Mouse (Mus musculus) hindbrain, embryonic 10.5 days (tissue): Measurements from ENCODE around the gene Stn1. TPM values are rescaled to one million over a fixed set of nuclear protein-coding genes. Genes with fewer than 3 reads are reported as not detected.

Experiments
- DNase-seq: peaks from one replicate; pipeline ENCODE4 v3.0.0-alpha.2; 2017; ENCODE audit warnings: low spot score
- H3K27ac ChIP-seq: fragments of 300-500 bp; sonication (generic); 2 replicates; pipeline ENCODE4 v1.5.1; 2016; ENCODE audit warnings: mild to moderate bottlenecking, moderate library complexity
- H3K27me3 ChIP-seq: fragments of 300-500 bp; sonication (generic); 2 replicates; pipeline ENCODE4 v1.6.1; 2016; ENCODE audit warnings: mild to moderate bottlenecking; ENCODE audit not compliant: poor library complexity, insufficient read depth, severe bottlenecking
- H3K36me3 ChIP-seq: fragments of 300-500 bp; sonication (generic); 2 replicates; pipeline ENCODE4 v1.6.1; 2016; ENCODE audit warnings: mild to moderate bottlenecking, moderate library complexity
- H3K4me1 ChIP-seq: fragments of 300-500 bp; sonication (generic); replicated peaks from 2 replicates; pipeline ENCODE4 v1.6.1; 2016; ENCODE audit warnings: mild to moderate bottlenecking
- H3K4me3 ChIP-seq: fragments of 300-500 bp; sonication (generic); 2 replicates; pipeline ENCODE4 v1.5.1; 2016; ENCODE audit warnings: mild to moderate bottlenecking, moderate library complexity
- H3K9me3 ChIP-seq: fragments of 300-500 bp; sonication (generic); 2 replicates; pipeline ENCODE4 v1.6.1; 2016; ENCODE audit warnings: mild to moderate bottlenecking, moderate library complexity
- WGBS: fragments of 180-500 bp; shearing (Covaris S2); methylation state at CpG from one replicate; pipeline ENCODE4 v1.1.7; 2016; 5-methylcytosine and 5-hydroxymethylcytosine counted together
- polyA plus RNA-seq: library from polyadenylated mRNA; unstranded; fragments of >200 nt; fragmentation: Nextera tagmentation; extraction: Ambion mirVana; gene quantifications from 2 replicates; pipeline ENCODE4 v1.2.1, GENCODE M21; 2016

The Stn1 gene
- polyA plus RNA-seq, 1 experiment from 2014 or later, result 60.9 TPM

- H3K27ac ChIP-seq, result peak overlapping the region; percentile 76
- 76% methylated on average over 3 of the region's 3 CpGs for WGBS
- H3K27me3 ChIP-seq, result no peaks in the 10 kb centered on the region
- H3K4me3 ChIP-seq, result no peak overlapping the region
- H3K9me3 ChIP-seq, result no peaks in the 10 kb centered on the region
- H3K4me1 ChIP-seq, result peaks cover 17% of the 10 kb centered on the region
- no peak for DNase-seq
- H3K36me3 ChIP-seq, result no peaks in the 10 kb centered on the region
Measured at GRCm38 (mm10) chr19:47473453-47473852, 63.9 kb downstream of the Stn1 start.

GRCm38 (mm10) chr19:47472881-47473400, 64.4 kb downstream of the Stn1 start:
- peak overlapping the region; percentile 76 for H3K27ac ChIP-seq
- 64% methylated on average over 15 of the region's 15 CpGs for WGBS
- no peak overlapping the region for H3K4me3 ChIP-seq
- no peaks in the 10 kb centered on the region for H3K27me3 ChIP-seq
- DNase-seq, result no peak
- H3K4me1 ChIP-seq, result peaks cover 17% of the 10 kb centered on the region
- no peaks in the 10 kb centered on the region for H3K9me3 ChIP-seq
- H3K36me3 ChIP-seq, result no peaks in the 10 kb centered on the region

GRCm38 (mm10) chr19:47471808-47472207, 65.5 kb downstream of the Stn1 start:
- no peak overlapping the region for H3K4me3 ChIP-seq
- H3K9me3 ChIP-seq, result no peaks in the 10 kb centered on the region
- WGBS, result 79% methylated on average over 4 of the region's 4 CpGs
- H3K27me3 ChIP-seq, result no peaks in the 10 kb centered on the region
- no peak for DNase-seq
- H3K27ac ChIP-seq, result no peak overlapping the region
- no peaks in the 10 kb centered on the region for H3K36me3 ChIP-seq
- H3K4me1 ChIP-seq, result peaks cover 17% of the 10 kb centered on the region

- no peaks in the 10 kb centered on the region for H3K36me3 ChIP-seq
- peaks cover 6% of the 10 kb centered on the region; the same call in 1 of the 2 replicates for H3K27me3 ChIP-seq
- no peaks in the 10 kb centered on the region for H3K9me3 ChIP-seq
- 84% methylated on average over 3 of the region's 3 CpGs for WGBS
- DNase-seq, result no peak
- no peak overlapping the region for H3K27ac ChIP-seq
- no peak overlapping the region for H3K4me3 ChIP-seq
- H3K4me1 ChIP-seq, result peaks cover 34% of the 10 kb centered on the region
Measured at GRCm38 (mm10) chr19:47468750-47469149, 68.6 kb downstream of the Stn1 start.

- WGBS, result 79% methylated on average over 8 of the region's 8 CpGs
- H3K9me3 ChIP-seq, result peaks cover 2% of the 10 kb centered on the region; the same call in 1 of the 2 replicates
Measured at GRCm38 (mm10) chr19:47466775-47467174, 70.5 kb downstream of the Stn1 start.

GRCm38 (mm10) chr19:47465467-47465866, 71.8 kb downstream of the Stn1 start:
- Histone ChIP-seq H3K36me3 (peaks cover 9% of the 10 kb centered on the region), H3K27ac (no peak overlapping the region; the same call in none of the 2 replicates), H3K27me3 (peaks cover 6% of the 10 kb centered on the region; the same call in 1 of the 2 replicates), H3K4me3 (no peak overlapping the region), H3K9me3 (peaks cover 4% of the 10 kb centered on the region; the same call in 1 of the 2 replicates), H3K4me1 (peaks cover 46% of the 10 kb centered on the region)
- WGBS, result 70% methylated on average over 9 of the region's 9 CpGs
- no peak for DNase-seq

More at GRCm38 (mm10) chr19:47466775-47467174, 70.5 kb downstream of the Stn1 start:
- Histone ChIP-seq H3K27me3 (peaks cover 6% of the 10 kb centered on the region; the same call in 1 of the 2 replicates), H3K36me3 (peaks cover 5% of the 10 kb centered on the region), H3K4me3 (no peak overlapping the region), H3K4me1 (peaks cover 39% of the 10 kb centered on the region), H3K27ac (no peak overlapping the region)
- no peak for DNase-seq

GRCm38 (mm10) chr19:47464304-47465241, 72.7 kb downstream of the Stn1 start, which contains the start of gene Sh3pxd2a:
Sh3pxd2a (minus strand) TSS chr19:47464401.
- under 1% methylated on average over 56 of the region's 70 CpGs for WGBS
- peak within 1 kb of the TSS; percentile 86 for H3K4me3 ChIP-seq
- peaks cover 7% of the 10 kb centered on the region; the same call in 1 of the 2 replicates for H3K27me3 ChIP-seq
- H3K27ac ChIP-seq, result peak within 1 kb of the TSS; percentile 97
- peaks cover 55% of the 10 kb centered on the region for H3K4me1 ChIP-seq
- DNase-seq, result peak; percentile 83
- peaks cover 4% of the 10 kb centered on the region; the same call in 1 of the 2 replicates for H3K9me3 ChIP-seq
- H3K36me3 ChIP-seq, result peaks cover 9% of the 10 kb centered on the region

GRCm38 (mm10) chr19:47463636-47464303, 73.5 kb downstream of the Stn1 start:
- DNase-seq, result peak; percentile 82
- Histone ChIP-seq H3K4me3 (peak overlapping the region; percentile 86), H3K27ac (peak overlapping the region; percentile 97), H3K9me3 (peaks cover 4% of the 10 kb centered on the region; the same call in 1 of the 2 replicates), H3K27me3 (peaks cover 11% of the 10 kb centered on the region; the same call in 1 of the 2 replicates), H3K36me3 (peaks cover 15% of the 10 kb centered on the region), H3K4me1 (peaks cover 63% of the 10 kb centered on the region)
- under 1% methylated on average over 46 of the region's 46 CpGs for WGBS

GRCm38 (mm10) chr19:47463206-47463605, 74.1 kb downstream of the Stn1 start:
- Histone ChIP-seq H3K4me1 (peaks cover 69% of the 10 kb centered on the region), H3K27me3 (peaks cover 11% of the 10 kb centered on the region; the same call in 1 of the 2 replicates), H3K27ac (peak overlapping the region; percentile 97), H3K36me3 (peaks cover 15% of the 10 kb centered on the region), H3K9me3 (peaks cover 4% of the 10 kb centered on the region; the same call in 1 of the 2 replicates), H3K4me3 (peak overlapping the region; percentile 86)
- peak; percentile 71 for DNase-seq
- under 1% methylated on average over 13 of the region's 13 CpGs for WGBS

- WGBS, result 11% methylated on average over 6 of the region's 6 CpGs
- H3K27ac ChIP-seq, result peak overlapping the region; percentile 97
- peaks cover 4% of the 10 kb centered on the region; the same call in 1 of the 2 replicates for H3K9me3 ChIP-seq
- H3K27me3 ChIP-seq, result peaks cover 11% of the 10 kb centered on the region; the same call in 1 of the 2 replicates
- peak overlapping the region; percentile 86 for H3K4me3 ChIP-seq
- H3K36me3 ChIP-seq, result peaks cover 15% of the 10 kb centered on the region
- no peak for DNase-seq
- peaks cover 73% of the 10 kb centered on the region for H3K4me1 ChIP-seq
Measured at GRCm38 (mm10) chr19:47462725-47463124, 74.6 kb downstream of the Stn1 start.

GRCm38 (mm10) chr19:47461838-47462237, 75.5 kb downstream of the Stn1 start:
- Histone ChIP-seq H3K4me3 (0 out of 2 replicates have a peak overlapping the region, but pooled peaks have one; percentile 13), H3K27me3 (peaks cover 11% of the 10 kb centered on the region; the same call in 1 of the 2 replicates), H3K36me3 (peaks cover 15% of the 10 kb centered on the region), H3K4me1 (peaks cover 82% of the 10 kb centered on the region), H3K9me3 (peaks cover 4% of the 10 kb centered on the region; the same call in 1 of the 2 replicates), H3K27ac (no peak overlapping the region)
- WGBS, result 94% methylated on average over 3 of the region's 3 CpGs
- DNase-seq, result no peak

- Histone ChIP-seq H3K9me3 (peaks cover 4% of the 10 kb centered on the region; the same call in 1 of the 2 replicates), H3K36me3 (peaks cover 15% of the 10 kb centered on the region), H3K4me3 (no peak overlapping the region), H3K4me1 (peaks cover 87% of the 10 kb centered on the region), H3K27me3 (peaks cover 11% of the 10 kb centered on the region; the same call in 1 of the 2 replicates), H3K27ac (no peak overlapping the region)
- WGBS, result 83% methylated on average over 9 of the region's 9 CpGs
- DNase-seq, result no peak
Measured at GRCm38 (mm10) chr19:47461386-47461785, 75.9 kb downstream of the Stn1 start.
